Mouse (Mus musculus) forebrain, embryonic 14.5 days (tissue): ENCODE measurements around the gene Myo3b. TPM values are rescaled to one million over a fixed set of nuclear protein-coding genes. Genes with fewer than 3 reads are reported as not detected.
A peak's percentile ranks its signal among the peaks of the same experiment; 100 is the strongest.

Experiments used
- ATAC-seq: fragments of 200-750 bp; cut with Nextera tagmentation; 2 replicates; pipeline ENCODE4 v1.8.0; 2017; ENCODE audit warnings: mild to moderate bottlenecking, moderate library complexity
- DNase-seq: peaks from one replicate; pipeline ENCODE4 v3.0.0-alpha.2; 2015; ENCODE audit warnings: low spot score
- H3K27ac ChIP-seq: fragments of 300-500 bp; sonication (generic); 2 replicates; pipeline ENCODE4 v1.5.1; 2014; ENCODE audit warnings: low read depth, mild to moderate bottlenecking, control low read depth, low read length, moderate library complexity
- H3K27me3 ChIP-seq: fragments of 300-500 bp; sonication (generic); replicated peaks from 2 replicates; pipeline ENCODE4 v1.6.1; 2014; ENCODE audit warnings: low read length, control low read depth, mixed read lengths; ENCODE audit not compliant: control insufficient read depth, insufficient read depth
- H3K36me3 ChIP-seq: fragments of 300-500 bp; sonication (generic); 2 replicates; pipeline ENCODE4 v1.6.1; 2014; ENCODE audit warnings: low read length, control low read depth; ENCODE audit not compliant: control insufficient read depth, insufficient read depth
- H3K4me1 ChIP-seq: fragments of 300-500 bp; sonication (generic); 2 replicates; pipeline ENCODE4 v1.6.1; 2014; ENCODE audit warnings: antibody characterized with exemption, low read length, control low read depth; ENCODE audit not compliant: control insufficient read depth, insufficient read depth
- H3K4me2 ChIP-seq: fragments of 300-500 bp; sonication (generic); 2 replicates; pipeline ENCODE4 v1.6.1; 2014; ENCODE audit warnings: mild to moderate bottlenecking, control low read depth, low read length
- H3K4me3 ChIP-seq: fragments of 300-500 bp; sonication (generic); 2 replicates; pipeline ENCODE4 v1.5.1; 2014; ENCODE audit warnings: low read depth, low read length, control low read depth
- H3K9ac ChIP-seq: fragments of 300-500 bp; sonication (generic); 2 replicates; pipeline ENCODE4 v1.6.1; 2014; ENCODE audit warnings: mild to moderate bottlenecking, low read length, control low read depth, moderate library complexity
- H3K9me3 ChIP-seq: fragments of 300-500 bp; sonication (generic); replicated peaks from 2 replicates; pipeline ENCODE4 v1.6.1; 2016; ENCODE audit warnings: low read length, control low read depth, mixed read lengths; ENCODE audit not compliant: control insufficient read depth
- WGBS: fragments of 180-500 bp; shearing (Covaris S2); extraction: QIAGEN DNeasy Blood & Tissue Kit; methylation state at CpG from one replicate; pipeline ENCODE4 v1.1.7; 2014; 5-methylcytosine and 5-hydroxymethylcytosine counted together
- polyA plus RNA-seq: library from polyadenylated mRNA; unstranded; fragments of >200 nt; fragmentation: Nextera tagmentation; extraction: Ambion mirVana; gene quantifications from 2 replicates; pipeline ENCODE4 v1.2.1, GENCODE M21; 2014

Gene Myo3b
- polyA plus RNA-seq, 1 experiment from 2014 or later: 0.09 TPM

DNA sequence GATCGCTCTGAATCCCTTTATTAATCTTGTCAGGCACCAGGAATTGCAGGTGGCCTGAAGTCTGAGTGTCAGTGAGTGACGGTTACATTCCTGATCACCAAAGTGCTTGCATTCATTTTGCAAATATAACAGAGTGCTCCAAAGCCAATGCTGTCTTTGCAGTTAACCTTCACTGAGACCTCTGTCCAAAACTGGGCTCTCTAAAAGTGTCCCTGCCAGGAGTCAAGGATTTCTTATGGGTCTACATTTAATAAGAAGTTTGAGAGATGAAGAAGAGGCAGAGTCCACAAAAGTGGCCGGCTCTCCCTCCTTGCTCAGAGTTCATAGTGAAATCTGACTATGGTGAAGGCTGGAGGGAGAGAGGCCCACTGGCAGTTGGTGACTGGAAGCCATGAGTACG is 315.1 kb downstream of the Myo3b start:
- no peak overlapping the region for H3K27ac ChIP-seq
- no peaks in the 10 kb centered on the region for H3K36me3 ChIP-seq
- WGBS: 83% methylated on average over 4 of the region's 4 CpGs
- no peak overlapping the region for H3K9ac ChIP-seq
- no peaks in the 10 kb centered on the region for H3K4me1 ChIP-seq
- no peak overlapping the region for H3K4me2 ChIP-seq
- no peak overlapping the region for H3K4me3 ChIP-seq
- ATAC-seq: no peak
- no peaks in the 10 kb centered on the region for H3K9me3 ChIP-seq
- H3K27me3 ChIP-seq: no peaks in the 10 kb centered on the region
- no peak for DNase-seq

DNA sequence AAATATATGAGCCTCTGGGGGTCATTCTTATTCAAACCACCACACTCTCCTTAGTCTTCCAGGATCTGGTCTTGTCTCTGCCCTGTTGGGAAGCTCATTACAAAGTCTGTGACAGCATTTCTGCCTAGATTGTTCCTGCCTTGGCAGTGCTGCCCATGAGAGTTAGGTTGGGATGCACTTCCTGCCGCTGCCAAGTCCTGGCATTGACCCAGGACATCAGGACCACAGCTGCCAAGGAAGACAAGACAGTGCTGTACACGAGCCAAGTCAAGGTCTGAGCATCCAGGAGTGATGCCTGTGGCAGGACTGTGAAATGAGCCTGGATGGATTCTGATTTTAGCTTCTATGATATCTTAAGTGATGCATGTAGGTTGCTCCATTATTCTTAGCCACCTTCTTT is 316.1 kb downstream of the Myo3b start:
- ATAC-seq (no peak), DNase-seq (no peak)
- Histone ChIP-seq H3K36me3 (no peaks in the 10 kb centered on the region), H3K9ac (no peak overlapping the region), H3K27ac (no peak overlapping the region), H3K4me3 (no peak overlapping the region), H3K4me2 (no peak overlapping the region), H3K27me3 (no peaks in the 10 kb centered on the region), H3K4me1 (no peaks in the 10 kb centered on the region), H3K9me3 (no peaks in the 10 kb centered on the region)
- 59% methylated on average over 2 of the region's 2 CpGs for WGBS

DNA sequence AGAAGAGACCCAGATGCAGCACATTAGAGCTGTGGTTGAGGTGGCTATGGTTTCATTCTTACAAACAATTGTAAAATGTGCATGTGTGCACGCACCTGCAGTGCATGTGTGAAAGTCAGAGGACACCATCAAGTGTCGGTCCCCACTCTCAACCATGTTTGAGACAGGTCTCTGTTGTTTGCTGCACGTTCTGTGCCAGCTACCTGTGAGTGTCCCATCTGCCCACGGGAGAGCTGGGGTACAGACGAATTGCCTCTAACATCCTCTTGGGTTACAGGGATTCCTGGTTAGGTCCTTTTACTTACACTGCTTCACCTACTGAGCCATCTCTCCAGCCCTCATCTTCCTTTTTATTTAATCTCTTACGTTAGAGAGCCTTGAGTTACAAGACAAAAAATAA is 330.5 kb downstream of the Myo3b start:
- ATAC-seq (no peak), DNase-seq (no peak)
- no peaks in the 10 kb centered on the region for H3K9me3 ChIP-seq
- no peak overlapping the region for H3K9ac ChIP-seq
- no peak overlapping the region for H3K27ac ChIP-seq
- no peaks in the 10 kb centered on the region for H3K27me3 ChIP-seq
- no peaks in the 10 kb centered on the region for H3K36me3 ChIP-seq
- whole genome bisulfite sequencing: 86% methylated on average over 6 of the region's 6 CpGs
- no peak overlapping the region for H3K4me3 ChIP-seq
- H3K4me2 ChIP-seq: no peak overlapping the region
- H3K4me1 ChIP-seq: no peaks in the 10 kb centered on the region

DNA sequence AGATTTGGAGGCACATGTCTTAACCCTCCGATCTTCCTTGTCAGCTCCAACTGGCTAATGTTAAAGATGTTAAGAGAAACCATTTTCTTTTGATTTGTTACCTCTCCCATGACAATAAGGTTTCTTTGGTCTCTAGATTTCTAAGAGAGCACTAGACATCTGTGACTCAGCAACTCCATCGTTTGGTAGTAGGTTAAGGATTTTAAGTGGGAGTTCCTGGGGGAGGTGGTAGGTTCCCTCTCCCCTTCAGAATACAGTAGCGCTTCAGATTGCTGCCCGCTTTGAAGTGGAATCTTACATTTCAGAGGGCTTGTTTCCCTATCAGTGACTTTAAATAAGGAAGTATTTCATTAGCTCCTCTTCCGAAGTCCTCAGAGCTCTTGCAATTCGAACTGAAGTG is 340.4 kb downstream of the Myo3b start:
- Histone ChIP-seq H3K4me3 (no peak overlapping the region), H3K27ac (no peak overlapping the region), H3K4me2 (no peak overlapping the region), H3K9me3 (no peaks in the 10 kb centered on the region), H3K4me1 (no peaks in the 10 kb centered on the region), H3K27me3 (no peaks in the 10 kb centered on the region), H3K9ac (no peak overlapping the region), H3K36me3 (no peaks in the 10 kb centered on the region)
- ATAC-seq: no peak
- no peak for DNase-seq
- WGBS: 77% methylated on average over 6 of the region's 6 CpGs

DNA sequence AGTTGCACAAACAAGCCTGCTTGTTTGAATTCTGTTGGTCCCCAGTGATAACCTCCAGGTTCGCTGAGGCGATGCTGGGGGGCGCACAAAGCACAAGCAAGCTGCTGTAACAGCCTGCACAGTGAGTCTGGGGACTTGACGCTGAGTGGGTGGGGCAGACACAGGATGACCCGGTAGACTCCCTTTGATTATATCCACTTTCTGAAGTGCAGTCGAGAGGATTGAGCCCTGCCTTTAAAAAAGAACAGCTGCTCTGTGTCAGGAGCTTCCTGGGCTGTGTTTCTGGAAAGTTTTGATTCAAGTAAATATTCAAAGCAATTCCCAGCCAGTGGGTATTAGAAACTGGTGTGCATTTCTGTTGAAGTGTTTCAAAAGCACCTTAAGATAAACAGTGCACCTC is 341.0 kb downstream of the Myo3b start:
- Histone ChIP-seq H3K4me2 (no peak overlapping the region), H3K4me1 (no peaks in the 10 kb centered on the region), H3K9ac (no peak overlapping the region), H3K9me3 (no peaks in the 10 kb centered on the region), H3K27me3 (no peaks in the 10 kb centered on the region), H3K27ac (no peak overlapping the region), H3K36me3 (no peaks in the 10 kb centered on the region), H3K4me3 (no peak overlapping the region)
- DNase-seq: no peak
- 44% methylated on average over 6 of the region's 6 CpGs for WGBS
- ATAC-seq: no peak

DNA sequence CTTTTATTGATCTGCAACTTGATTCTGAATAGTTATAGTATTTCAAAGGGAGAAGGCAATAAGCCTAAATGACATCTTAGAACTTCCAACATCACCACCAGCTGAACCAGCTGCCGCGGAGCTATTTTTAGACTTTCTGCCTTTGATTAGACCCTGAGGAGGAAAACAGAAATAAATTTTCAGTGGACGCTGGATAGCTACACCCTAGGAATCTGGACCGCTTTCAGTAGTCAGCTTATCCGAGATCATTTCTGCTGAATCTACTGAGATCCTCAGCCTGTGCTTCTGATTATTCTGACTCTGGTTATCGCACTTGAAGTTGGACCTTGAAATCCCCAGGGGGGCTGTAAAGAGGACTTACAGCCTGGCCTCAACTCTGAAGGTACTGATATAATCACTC is 349.7 kb downstream of the Myo3b start:
- H3K4me3 ChIP-seq: no peak overlapping the region
- H3K4me1 ChIP-seq: no peaks in the 10 kb centered on the region
- DNase-seq (peak; percentile 8), ATAC-seq (no peak)
- no peaks in the 10 kb centered on the region for H3K36me3 ChIP-seq
- no peak overlapping the region for H3K27ac ChIP-seq
- H3K4me2 ChIP-seq: no peak overlapping the region
- no peaks in the 10 kb centered on the region for H3K27me3 ChIP-seq
- no peaks in the 10 kb centered on the region for H3K9me3 ChIP-seq
- WGBS: 76% methylated on average over 6 of the region's 6 CpGs
- no peak overlapping the region for H3K9ac ChIP-seq

DNA sequence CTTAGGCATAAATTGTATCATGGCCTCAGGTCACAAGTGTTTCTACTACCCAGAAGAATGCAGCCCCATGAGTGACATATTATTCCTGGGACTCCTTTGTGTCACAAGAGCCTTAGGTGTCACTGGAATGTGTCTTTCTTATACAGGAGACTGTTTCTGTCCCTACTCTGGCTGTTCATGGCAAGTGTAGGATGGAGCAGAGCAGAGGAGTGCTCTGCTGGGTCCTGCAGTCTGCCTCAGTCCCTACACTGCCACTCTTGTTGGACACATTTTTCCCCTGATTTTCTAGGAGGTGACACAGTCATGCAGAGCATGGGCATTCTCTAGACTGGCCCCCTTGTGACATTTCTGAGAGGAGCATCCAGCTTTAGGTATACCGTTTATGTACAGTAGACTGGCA is 350.2 kb downstream of the Myo3b start:
- Histone ChIP-seq H3K9ac (no peak overlapping the region), H3K27ac (no peak overlapping the region), H3K27me3 (no peaks in the 10 kb centered on the region), H3K4me2 (no peak overlapping the region), H3K4me1 (no peaks in the 10 kb centered on the region), H3K4me3 (no peak overlapping the region), H3K9me3 (no peaks in the 10 kb centered on the region), H3K36me3 (no peaks in the 10 kb centered on the region)
- 83% methylated on average over 1 of the region's 1 CpGs for WGBS
- no peak for ATAC-seq
- no peak for DNase-seq

DNA sequence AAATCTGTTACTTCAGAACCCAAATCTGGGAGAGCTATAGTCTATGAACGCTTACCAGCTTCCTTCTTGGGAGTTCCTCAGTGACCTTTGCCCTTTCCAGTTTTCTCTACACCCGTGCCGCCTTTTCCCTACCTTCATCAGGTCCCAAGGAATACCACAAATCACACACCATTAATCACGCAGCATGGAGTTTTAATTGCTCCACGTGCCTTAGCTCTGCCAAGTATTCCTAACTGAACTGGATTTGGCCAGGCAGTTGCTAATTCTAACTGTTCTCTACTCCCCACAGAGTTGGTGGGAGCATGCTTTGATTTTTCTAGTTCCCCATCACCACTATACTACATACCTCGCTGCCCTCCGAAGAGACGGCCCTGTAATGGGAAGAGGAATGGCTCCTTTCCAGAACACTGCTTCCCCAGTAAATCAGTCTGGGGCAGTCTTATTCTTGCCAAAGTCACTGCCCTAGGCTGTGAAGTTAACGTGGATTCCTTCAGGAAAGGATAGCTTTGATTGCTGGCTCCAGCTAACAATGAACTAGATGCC is 358.9 kb downstream of the Myo3b start:
- H3K9ac ChIP-seq: no peak overlapping the region
- H3K4me2 ChIP-seq: no peak overlapping the region
- no peaks in the 10 kb centered on the region for H3K36me3 ChIP-seq
- no peak overlapping the region for H3K27ac ChIP-seq
- DNase-seq (peak; percentile 4), ATAC-seq (no peak)
- H3K27me3 ChIP-seq: no peaks in the 10 kb centered on the region
- H3K4me1 ChIP-seq: no peaks in the 10 kb centered on the region
- H3K4me3 ChIP-seq: no peak overlapping the region
- no peaks in the 10 kb centered on the region for H3K9me3 ChIP-seq
- 80% methylated on average over 9 of the region's 9 CpGs for WGBS

DNA sequence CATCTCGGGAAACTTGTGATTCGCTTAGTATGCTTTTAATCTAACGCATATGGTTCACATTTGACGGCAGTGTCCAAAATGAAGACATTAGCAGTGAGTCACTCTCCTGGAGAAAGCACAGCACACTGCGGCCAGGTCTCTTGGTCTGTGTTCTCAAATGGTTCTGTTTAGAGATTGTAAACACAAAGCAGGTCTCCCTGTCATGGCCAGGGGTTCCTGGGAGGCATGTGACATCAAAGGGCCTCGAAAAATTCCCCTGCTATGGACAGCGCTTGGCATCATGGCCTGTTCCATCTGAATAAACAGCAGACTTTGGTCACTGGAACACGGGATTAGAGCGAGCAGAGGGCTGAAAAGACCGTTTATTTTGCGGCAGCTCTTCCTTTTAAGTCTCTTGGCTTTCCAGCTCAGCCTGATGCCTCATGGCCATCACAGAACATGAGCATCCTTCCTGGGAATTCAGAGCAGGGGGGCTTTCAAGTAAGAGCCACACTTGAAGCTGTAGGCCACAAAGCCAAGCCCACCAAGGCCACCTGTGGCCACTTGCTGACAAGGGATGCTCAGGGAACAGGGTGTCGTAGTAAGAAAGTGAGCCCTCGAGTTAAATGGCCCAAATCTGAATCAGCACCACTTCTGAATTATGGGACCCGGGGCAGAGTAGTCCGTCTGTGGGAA is 360.7 kb downstream of the Myo3b start:
- no peak overlapping the region for H3K4me3 ChIP-seq
- H3K9me3 ChIP-seq: no peaks in the 10 kb centered on the region
- H3K27me3 ChIP-seq: no peaks in the 10 kb centered on the region
- H3K36me3 ChIP-seq: no peaks in the 10 kb centered on the region
- no peak overlapping the region for H3K4me2 ChIP-seq
- WGBS: 85% methylated on average over 15 of the region's 15 CpGs
- ATAC-seq: no peak
- H3K27ac ChIP-seq: no peak overlapping the region
- peaks cover 5% of the 10 kb centered on the region; the same call in 1 of the 2 replicates for H3K4me1 ChIP-seq
- no peak overlapping the region for H3K9ac ChIP-seq
- peak; percentile 2 for DNase-seq
